Mouse (Mus musculus) hindbrain, embryonic 11.5 days (tissue): ENCODE data around the gene Dtnbp1. TPM values are rescaled to one million over a fixed set of nuclear protein-coding genes. Genes with fewer than 3 reads are reported as not detected.

Experiments used
- ATAC-seq: fragments of 200-750 bp; cut with Nextera tagmentation; 2 replicates; pipeline ENCODE4 v1.8.0; 2017; ENCODE audit warnings: mild to moderate bottlenecking, moderate TSS enrichment, moderate library complexity; ENCODE audit not compliant: low FRiP score
- DNase-seq: peaks from one replicate; pipeline ENCODE4 v3.0.0-alpha.2; 2015; ENCODE audit warnings: low spot score
- H3K27ac ChIP-seq: fragments of 300-500 bp; sonication (generic); 2 replicates; pipeline ENCODE4 v1.5.1; 2014; ENCODE audit warnings: mild to moderate bottlenecking, low read depth, low read length
- H3K27me3 ChIP-seq: fragments of 300-500 bp; sonication (generic); 2 replicates; pipeline ENCODE4 v1.6.1; 2014; ENCODE audit warnings: mild to moderate bottlenecking, low read length, moderate library complexity, mixed read lengths; ENCODE audit not compliant: control insufficient read depth, insufficient read depth
- H3K36me3 ChIP-seq: fragments of 300-500 bp; sonication (generic); 2 replicates; pipeline ENCODE4 v1.6.1; 2014; ENCODE audit warnings: mild to moderate bottlenecking, low read length, moderate library complexity, mixed read lengths; ENCODE audit not compliant: control insufficient read depth, insufficient read depth
- H3K4me1 ChIP-seq: fragments of 300-500 bp; sonication (generic); replicated peaks from 2 replicates; pipeline ENCODE4 v1.6.1; 2014; ENCODE audit warnings: low read length, mixed read lengths; ENCODE audit not compliant: control insufficient read depth, insufficient read depth
- H3K4me2 ChIP-seq: fragments of 300-500 bp; sonication (generic); replicated peaks from 2 replicates; pipeline ENCODE4 v1.6.1; 2014; ENCODE audit warnings: mild to moderate bottlenecking, low read depth, low read length
- H3K4me3 ChIP-seq: fragments of 300-500 bp; sonication (generic); 2 replicates; pipeline ENCODE4 v1.5.1; 2014; ENCODE audit warnings: low read depth, low read length
- H3K9ac ChIP-seq: fragments of 300-500 bp; sonication (generic); 2 replicates; pipeline ENCODE4 v1.6.1; 2014; ENCODE audit warnings: low read depth, low read length
- H3K9me3 ChIP-seq: fragments of 300-500 bp; sonication (generic); 2 replicates; pipeline ENCODE4 v1.6.1; 2016; ENCODE audit warnings: low read length; ENCODE audit not compliant: control insufficient read depth
- WGBS: fragments of 180-500 bp; shearing (Covaris S2); extraction: QIAGEN DNeasy Blood & Tissue Kit; methylation state at CpG from one replicate; pipeline ENCODE4 v1.1.7; 2014; 5-methylcytosine and 5-hydroxymethylcytosine counted together
- polyA plus RNA-seq: library from polyadenylated mRNA; unstranded; fragments of >200 nt; fragmentation: Nextera tagmentation; extraction: Ambion mirVana; gene quantifications from 2 replicates; pipeline ENCODE4 v1.2.1, GENCODE M21; 2014

Gene Dtnbp1
- polyA plus RNA-seq = 69.2 and 74.0 TPM in 2 replicates

- ATAC-seq = peak; percentile 81
Observed at GRCm38 (mm10) chr13:45001911-45002615, at the start of gene Dtnbp1. TSS of gene Dtnbp1 (minus strand) at chr13:45002147.

GRCm38 (mm10) chr13:45049261-45050020 lies 47.5 kb upstream of the Dtnbp1 start:
- no peak overlapping the region for H3K27ac ChIP-seq
- 83% methylated on average over 7 of the region's 7 CpGs for WGBS

More at GRCm38 (mm10) chr13:45001911-45002615, at the start of gene Dtnbp1:
- H3K9ac ChIP-seq = peak within 1 kb of the TSS; percentile 85
- no peaks in the 10 kb centered on the region for H3K27me3 ChIP-seq
- H3K4me2 ChIP-seq = peak within 1 kb of the TSS; percentile 75
- H3K36me3 ChIP-seq = no peaks in the 10 kb centered on the region
- peak; percentile 89 for DNase-seq
- H3K27ac ChIP-seq = peak within 1 kb of the TSS; percentile 60
- under 1% methylated on average over 34 of the region's 68 CpGs for WGBS
- peak within 1 kb of the TSS; percentile 86 for H3K4me3 ChIP-seq
- no peaks in the 10 kb centered on the region for H3K9me3 ChIP-seq
- H3K4me1 ChIP-seq = no peaks in the 10 kb centered on the region

GRCm38 (mm10) chr13:45043466-45043865 lies 41.5 kb upstream of the Dtnbp1 start:
- no peaks in the 10 kb centered on the region for H3K4me1 ChIP-seq
- DNase-seq = no peak
- H3K9me3 ChIP-seq = no peaks in the 10 kb centered on the region
- H3K27ac ChIP-seq = no peak overlapping the region
- ATAC-seq = no peak
- H3K4me2 ChIP-seq = no peak overlapping the region
- no peak overlapping the region for H3K4me3 ChIP-seq
- H3K36me3 ChIP-seq = no peaks in the 10 kb centered on the region
- 64% methylated on average over 3 of the region's 3 CpGs for WGBS
- no peaks in the 10 kb centered on the region for H3K27me3 ChIP-seq
- H3K9ac ChIP-seq = no peak overlapping the region

More at GRCm38 (mm10) chr13:45049261-45050020, 47.5 kb upstream of the Dtnbp1 start:
- H3K9me3 ChIP-seq = no peaks in the 10 kb centered on the region
- H3K27me3 ChIP-seq = no peaks in the 10 kb centered on the region
- H3K36me3 ChIP-seq = no peaks in the 10 kb centered on the region
- no peaks in the 10 kb centered on the region for H3K4me1 ChIP-seq
- DNase-seq = no peak
- H3K4me3 ChIP-seq = no peak overlapping the region
- H3K4me2 ChIP-seq = no peak overlapping the region
- no peak overlapping the region for H3K9ac ChIP-seq
- no peak for ATAC-seq

- Histone ChIP-seq H3K4me2 (no peak overlapping the region), H3K9me3 (no peaks in the 10 kb centered on the region), H3K27ac (no peak overlapping the region), H3K9ac (no peak overlapping the region), H3K27me3 (no peaks in the 10 kb centered on the region), H3K4me3 (no peak overlapping the region), H3K4me1 (no peaks in the 10 kb centered on the region), H3K36me3 (no peaks in the 10 kb centered on the region)
- ATAC-seq (no peak), DNase-seq (no peak)
- WGBS = 87% methylated on average over 7 of the region's 7 CpGs
Observed at GRCm38 (mm10) chr13:45040741-45041140, 38.8 kb upstream of the Dtnbp1 start.

- Histone ChIP-seq H3K27me3 (no peaks in the 10 kb centered on the region), H3K4me2 (no peak overlapping the region), H3K4me1 (no peaks in the 10 kb centered on the region), H3K27ac (no peak overlapping the region), H3K9me3 (no peaks in the 10 kb centered on the region), H3K36me3 (no peaks in the 10 kb centered on the region), H3K9ac (no peak overlapping the region), H3K4me3 (no peak overlapping the region)
- WGBS = 62% methylated on average over 4 of the region's 4 CpGs
- DNase-seq (no peak), ATAC-seq (no peak)
Observed at GRCm38 (mm10) chr13:45040195-45040594, 38.2 kb upstream of the Dtnbp1 start.

- no peak for DNase-seq
- 88% methylated on average over 4 of the region's 4 CpGs for WGBS
Observed at GRCm38 (mm10) chr13:45036417-45036816, 34.5 kb upstream of the Dtnbp1 start.

GRCm38 (mm10) chr13:45034759-45035158 lies 32.8 kb upstream of the Dtnbp1 start:
- no peak overlapping the region for H3K4me3 ChIP-seq
- no peaks in the 10 kb centered on the region for H3K27me3 ChIP-seq
- no peaks in the 10 kb centered on the region for H3K9me3 ChIP-seq
- no peaks in the 10 kb centered on the region for H3K4me1 ChIP-seq
- no peak overlapping the region for H3K9ac ChIP-seq
- no peak overlapping the region for H3K4me2 ChIP-seq
- no peak overlapping the region for H3K27ac ChIP-seq
- no peaks in the 10 kb centered on the region for H3K36me3 ChIP-seq
- 80% methylated on average over 7 of the region's 7 CpGs for WGBS
- DNase-seq (no peak), ATAC-seq (no peak)

More at GRCm38 (mm10) chr13:45036417-45036816, 34.5 kb upstream of the Dtnbp1 start:
- no peak overlapping the region for H3K4me3 ChIP-seq
- no peaks in the 10 kb centered on the region for H3K27me3 ChIP-seq
- H3K4me1 ChIP-seq = no peaks in the 10 kb centered on the region
- no peak overlapping the region for H3K9ac ChIP-seq
- ATAC-seq = no peak
- H3K4me2 ChIP-seq = no peak overlapping the region
- no peaks in the 10 kb centered on the region for H3K36me3 ChIP-seq
- no peaks in the 10 kb centered on the region for H3K9me3 ChIP-seq
- H3K27ac ChIP-seq = no peak overlapping the region

- WGBS = 92% methylated on average over 10 of the region's 10 CpGs
- no peak for DNase-seq
- H3K27me3 ChIP-seq = no peaks in the 10 kb centered on the region
Observed at GRCm38 (mm10) chr13:45033360-45033759, 31.4 kb upstream of the Dtnbp1 start.

More at GRCm38 (mm10) chr13:45033360-45033759, 31.4 kb upstream of the Dtnbp1 start:
- Histone ChIP-seq H3K9me3 (no peaks in the 10 kb centered on the region), H3K4me1 (no peaks in the 10 kb centered on the region), H3K36me3 (no peaks in the 10 kb centered on the region), H3K27ac (no peak overlapping the region), H3K4me3 (no peak overlapping the region), H3K4me2 (no peak overlapping the region), H3K9ac (no peak overlapping the region)
- no peak for ATAC-seq
